Mouse (Mus musculus) megakaryocyte, embryonic 14.5 days (primary cell): ENCODE measurements around the gene Spns3.

Source experiments
- FLI1 ChIP-seq: IDR thresholded peaks from 2 replicates; pipeline ENCODE4 v1.6.1; 2012; ENCODE audit warnings: low read length, inconsistent platforms, mixed read lengths
- GATA1 ChIP-seq: IDR thresholded peaks from 3 replicates; pipeline ENCODE4 v1.6.1; 2012; ENCODE audit warnings: mixed read lengths, low read length, inconsistent platforms, borderline replicate concordance

- no peak for TF ChIP-seq GATA1
- no peak for TF ChIP-seq FLI1
Measured at GRCm38 (mm10) chr11:72474926-72475325, 75.4 kb downstream of the Spns3 start.
